Mouse (Mus musculus) left cerebral cortex, postnatal 10 days (tissue): ENCODE measurements around the gene Adgrv1. TPM values are rescaled to one million over a fixed set of nuclear protein-coding genes. Genes with fewer than 3 reads are reported as not detected.
A peak's percentile ranks its signal among the peaks of the same experiment; 100 is the strongest.
"Not testable (repeated sequence)": the region's sequence is repeated elsewhere in the genome, so short reads cannot be mapped to it uniquely, and the experiment has no call there.

Experiments
- DNase-seq, 2 experiments: peaks; one replicate each; pipeline ENCODE4 v3.0.0; 2021 to 2022; ENCODE audit warnings: low spot score in 2 of 2, mixed read lengths in 1 of 2; ENCODE audit errors: extremely low spot score in 1 of 2
- intact Hi-C: fragments of 180-260 bp; cut with DNase I; formaldehyde crosslinking; loops from one replicate; pipeline ENCODE4 v1.15.1; 2025
- total RNA-seq, 2 experiments: library from RNA; stranded (reverse); gene quantifications; 2 replicates each; pipeline ENCODE4 v1.2.3; 2021

Gene Adgrv1
- total RNA-seq, 2 experiments from 2014 or later, result 3.6 to 4.2 TPM

- DNase-seq, result no peak
- intact Hi-C loops, result no loop called here
Observed at GRCm38 (mm10) chr13:81629395-81629794, 3.6 kb downstream of the Adgrv1 start.

GRCm38 (mm10) chr13:81628631-81629190, 4.2 kb downstream of the Adgrv1 start:
- intact Hi-C loops, result no loop called here
- no peak for DNase-seq

- DNase-seq, intact Hi-C loops: not testable (repeated sequence)
Observed at GRCm38 (mm10) chr13:81627861-81628260, 5.1 kb downstream of the Adgrv1 start.

GRCm38 (mm10) chr13:81610349-81610748, 22.6 kb downstream of the Adgrv1 start:
- no peak for DNase-seq
- intact Hi-C loops, result no loop called here

GRCm38 (mm10) chr13:81606991-81607390, 26.0 kb downstream of the Adgrv1 start:
- no peak for DNase-seq
- intact Hi-C loops, result no loop called here

GRCm38 (mm10) chr13:81596910-81597607, 35.9 kb downstream of the Adgrv1 start:
- intact Hi-C loops, result no loop called here
- DNase-seq, result no peak

GRCm38 (mm10) chr13:81578692-81579091, 54.3 kb downstream of the Adgrv1 start:
- intact Hi-C loops, result no loop called here
- no peak for DNase-seq

GRCm38 (mm10) chr13:81570241-81570821, 62.6 kb downstream of the Adgrv1 start:
- intact Hi-C loops, result no loop called here
- peak; percentile 10 to 54 for DNase-seq

- DNase-seq, result no peak
- intact Hi-C loops, result no loop called here
Observed at GRCm38 (mm10) chr13:81550024-81550423, 82.9 kb downstream of the Adgrv1 start.

GRCm38 (mm10) chr13:81534916-81535315, 98.0 kb downstream of the Adgrv1 start:
- no peak for DNase-seq
- intact Hi-C loops, result no loop called here

GRCm38 (mm10) chr13:81526687-81527086, 106.3 kb downstream of the Adgrv1 start:
- intact Hi-C loops, result no loop called here
- DNase-seq, result no peak

- peak; percentile 9 to 39 for DNase-seq
- intact Hi-C loops, result no loop called here
Observed at GRCm38 (mm10) chr13:81510142-81510541, 122.8 kb downstream of the Adgrv1 start.

GRCm38 (mm10) chr13:81497035-81497434, 135.9 kb downstream of the Adgrv1 start:
- intact Hi-C loops, result no loop called here
- no peak for DNase-seq

GRCm38 (mm10) chr13:81491971-81492370, 141.0 kb downstream of the Adgrv1 start:
- intact Hi-C loops, result no loop called here
- DNase-seq, result peak in 1 of 2 experiments; percentile 17

GRCm38 (mm10) chr13:81486980-81487379, 146.0 kb downstream of the Adgrv1 start:
- intact Hi-C loops, result no loop called here

GRCm38 (mm10) chr13:81473750-81474149, 159.2 kb downstream of the Adgrv1 start:
- no peak for DNase-seq
- intact Hi-C loops, result no loop called here

More at GRCm38 (mm10) chr13:81486980-81487379, 146.0 kb downstream of the Adgrv1 start:
- DNase-seq, result no peak

GRCm38 (mm10) chr13:81466661-81467060, 166.3 kb downstream of the Adgrv1 start:
- intact Hi-C loops, result no loop called here
- no peak for DNase-seq

GRCm38 (mm10) chr13:81465794-81466193, 167.2 kb downstream of the Adgrv1 start:
- DNase-seq, result no peak
- intact Hi-C loops, result no loop called here

GRCm38 (mm10) chr13:81449630-81450029, 183.3 kb downstream of the Adgrv1 start:
- no peak for DNase-seq
- intact Hi-C loops, result no loop called here

- DNase-seq, result no peak
- intact Hi-C loops, result no loop called here
Observed at GRCm38 (mm10) chr13:81449198-81449597, 183.8 kb downstream of the Adgrv1 start.
